Mouse (Mus musculus) G1E (cell line): ENCODE measurements around the gene Klf16. TPM values are rescaled to one million over a fixed set of nuclear protein-coding genes. Genes with fewer than 3 reads are reported as not detected.

ENCODE experiments used
- ATAC-seq: 2 replicates; pipeline ENCODE4 v1.8.0; 2016; ENCODE audit warnings: mild to moderate bottlenecking; ENCODE audit not compliant: insufficient number of reproducible peaks, poor library complexity, low FRiP score, severe bottlenecking; ENCODE audit errors: extremely low read depth
- DNase-seq: peaks from one replicate; pipeline ENCODE4 v3.0.0; 2012; ENCODE audit warnings: low spot score
- H3K27me3 ChIP-seq: 2 replicates; pipeline ENCODE4 v1.6.1; 2012; ENCODE audit warnings: mild to moderate bottlenecking, low read length, inconsistent platforms; ENCODE audit not compliant: insufficient read depth
- H3K36me3 ChIP-seq: replicated peaks from 2 replicates; pipeline ENCODE3; 2012; ENCODE audit warnings: mild to moderate bottlenecking, inconsistent platforms
- H3K4me1 ChIP-seq: 2 replicates; pipeline ENCODE4 v1.6.1; 2012; ENCODE audit warnings: low read depth, low read length, inconsistent platforms, mixed read lengths; ENCODE audit not compliant: insufficient read depth
- H3K4me3 ChIP-seq: 2 replicates; pipeline ENCODE4 v1.5.1; 2012; ENCODE audit warnings: low read depth, mild to moderate bottlenecking, inconsistent platforms, low read length, moderate library complexity, mixed read lengths
- H3K9me3 ChIP-seq: replicated peaks from 2 replicates; pipeline ENCODE4 v1.6.1; 2012; ENCODE audit warnings: inconsistent platforms
- CTCF ChIP-seq: IDR thresholded peaks from 2 replicates; pipeline ENCODE4 v1.5.1; 2012; ENCODE audit warnings: low read depth, low read length, inconsistent platforms, mixed read lengths
- GATA1 ChIP-seq: IDR thresholded peaks from 2 replicates; pipeline ENCODE4 v1.6.1; 2012; ENCODE audit warnings: borderline replicate concordance, low read length, inconsistent platforms, mixed read lengths
- GATA2 ChIP-seq: IDR thresholded peaks from 2 replicates; pipeline ENCODE4 v1.6.1; 2012; ENCODE audit warnings: low read depth, low read length, inconsistent platforms, borderline replicate concordance
- POLR2AphosphoS5 ChIP-seq: IDR thresholded peaks from 2 replicates; pipeline ENCODE4 v1.6.1; 2012; ENCODE audit warnings: low read depth, low read length, inconsistent platforms; ENCODE audit not compliant: insufficient replicate concordance
- TAL1 ChIP-seq: conservative IDR thresholded peaks from 2 replicates; pipeline ENCODE4 v1.6.1; 2012; ENCODE audit warnings: low read depth, low read length, inconsistent platforms, mixed read lengths
- polyA plus RNA-seq: library from polyadenylated mRNA; stranded (reverse); fragments of >175 nt; gene quantifications from 2 replicates; pipeline ENCODE4 v1.2.3, GENCODE M21; 2012
- total RNA-seq, 2 experiments: library from RNA; stranded (forward) in 1 of 2; stranded (reverse) in 1 of 2; fragments of 200-1000 nt in 1 of 2; fragments of >200 nt in 1 of 2; fragmentation: Nextera tagmentation in 1 of 2; gene quantifications; 2 replicates each; pipeline ENCODE4 v1.2.3; 2014 to 2017

Klf16 gene
- total and polyA plus RNA-seq, 3 experiments, result 6.1 to 105 (median 14.0) TPM

- DNase-seq, result no peak
- TF ChIP-seq CTCF (no peak), GATA1 (no peak), GATA2 (no peak), POLR2AphosphoS5 (no peak), TAL1 (no peak)
- no peaks in the 10 kb centered on the region for H3K9me3 ChIP-seq
- H3K4me1 ChIP-seq, result peaks cover 56% of the 10 kb centered on the region
- no peaks in the 10 kb centered on the region for H3K27me3 ChIP-seq
- ATAC-seq, result no peak
- peak overlapping the region; percentile 94 for H3K4me3 ChIP-seq
- H3K36me3 ChIP-seq, result peaks cover 58% of the 10 kb centered on the region
Observed at GRCm38 (mm10) chr10:80621690-80621939, 44.5 kb upstream of the Klf16 start.

GRCm38 (mm10) chr10:80620796-80621689, 43.9 kb upstream of the Klf16 start:
- DNase-seq (no peak), ATAC-seq (no peak)
- H3K36me3 ChIP-seq, result peaks cover 58% of the 10 kb centered on the region
- H3K9me3 ChIP-seq, result no peaks in the 10 kb centered on the region
- no peak for TF ChIP-seq CTCF
- no peak for TF ChIP-seq GATA2
- TF ChIP-seq POLR2AphosphoS5, result no peak
- TF ChIP-seq TAL1, result no peak
- no peak for TF ChIP-seq GATA1
- peaks cover 51% of the 10 kb centered on the region for H3K4me1 ChIP-seq
- no peaks in the 10 kb centered on the region for H3K27me3 ChIP-seq
- peak overlapping the region; percentile 94 for H3K4me3 ChIP-seq

- no peak for TF ChIP-seq GATA1
- Histone ChIP-seq H3K36me3 (peaks cover 58% of the 10 kb centered on the region), H3K9me3 (no peaks in the 10 kb centered on the region), H3K4me3 (no peak overlapping the region; the same call in 1 of the 2 replicates), H3K27me3 (no peaks in the 10 kb centered on the region), H3K4me1 (peaks cover 44% of the 10 kb centered on the region)
- ATAC-seq (no peak), DNase-seq (no peak)
Observed at GRCm38 (mm10) chr10:80620365-80620764, 43.2 kb upstream of the Klf16 start.

- no peaks in the 10 kb centered on the region for H3K9me3 ChIP-seq
- ATAC-seq (no peak), DNase-seq (no peak)
- TF ChIP-seq TAL1 (no peak), POLR2AphosphoS5 (no peak), CTCF (no peak), GATA1 (no peak), GATA2 (no peak)
- peaks cover 58% of the 10 kb centered on the region for H3K36me3 ChIP-seq
- H3K27me3 ChIP-seq, result no peaks in the 10 kb centered on the region
- no peak overlapping the region for H3K4me3 ChIP-seq
- H3K4me1 ChIP-seq, result peaks cover 37% of the 10 kb centered on the region
Observed at GRCm38 (mm10) chr10:80619465-80620244, 42.5 kb upstream of the Klf16 start.

GRCm38 (mm10) chr10:80618181-80618580, 41.1 kb upstream of the Klf16 start:
- H3K36me3 ChIP-seq, result peaks cover 60% of the 10 kb centered on the region
- ATAC-seq, result no peak
- no peaks in the 10 kb centered on the region for H3K27me3 ChIP-seq
- no peak for DNase-seq
- H3K4me1 ChIP-seq, result peaks cover 26% of the 10 kb centered on the region
- H3K4me3 ChIP-seq, result no peak overlapping the region
- no peak for TF ChIP-seq CTCF
- TF ChIP-seq GATA1, result no peak
- no peak for TF ChIP-seq POLR2AphosphoS5
- no peaks in the 10 kb centered on the region for H3K9me3 ChIP-seq

GRCm38 (mm10) chr10:80614351-80614750, 37.2 kb upstream of the Klf16 start:
- Histone ChIP-seq H3K36me3 (peaks cover 86% of the 10 kb centered on the region), H3K27me3 (no peaks in the 10 kb centered on the region), H3K4me1 (peaks cover 20% of the 10 kb centered on the region), H3K4me3 (no peak overlapping the region), H3K9me3 (no peaks in the 10 kb centered on the region)
- no peak for DNase-seq
- ATAC-seq, result no peak
- TF ChIP-seq GATA2, result no peak
- no peak for TF ChIP-seq CTCF
- TF ChIP-seq GATA1, result no peak
- TF ChIP-seq TAL1, result no peak
- TF ChIP-seq POLR2AphosphoS5, result no peak
